Mouse (Mus musculus) midbrain, postnatal 0 days (tissue): ENCODE measurements around the gene Rsrc1. TPM values are rescaled to one million over a fixed set of nuclear protein-coding genes. Genes with fewer than 3 reads are reported as not detected.

Experiments used
- ATAC-seq: fragments of 200-750 bp; cut with Nextera tagmentation; 2 replicates; pipeline ENCODE4 v1.8.0; 2017; ENCODE audit warnings: moderate number of reproducible peaks, mild to moderate bottlenecking, moderate TSS enrichment, moderate library complexity; ENCODE audit not compliant: low FRiP score
- DNase-seq: peaks from one replicate; pipeline ENCODE4 v3.0.0-alpha.2; 2015; ENCODE audit warnings: low spot score
- H3K27ac ChIP-seq: fragments of 300-500 bp; sonication (generic); 2 replicates; pipeline ENCODE4 v1.5.1; 2014; ENCODE audit warnings: low read depth, mild to moderate bottlenecking, low read length, mixed read lengths
- H3K27me3 ChIP-seq: fragments of 300-500 bp; sonication (generic); 2 replicates; pipeline ENCODE4 v1.6.1; 2014; ENCODE audit warnings: low read length, control low read depth, mixed read lengths; ENCODE audit not compliant: insufficient read depth
- H3K36me3 ChIP-seq: fragments of 300-500 bp; sonication (generic); 2 replicates; pipeline ENCODE4 v1.6.1; 2014; ENCODE audit warnings: low read length, control low read depth, mixed read lengths; ENCODE audit not compliant: insufficient read depth
- H3K4me1 ChIP-seq: fragments of 300-500 bp; sonication (generic); 2 replicates; pipeline ENCODE4 v1.6.1; 2014; ENCODE audit warnings: mild to moderate bottlenecking, control low read depth, antibody characterized with exemption, low read length, mixed read lengths; ENCODE audit not compliant: insufficient read depth
- H3K4me2 ChIP-seq: fragments of 300-500 bp; sonication (generic); 2 replicates; pipeline ENCODE4 v1.6.1; 2014; ENCODE audit warnings: low read depth, mild to moderate bottlenecking, low read length, mixed read lengths; ENCODE audit not compliant: poor library complexity, severe bottlenecking
- H3K4me3 ChIP-seq: fragments of 300-500 bp; sonication (generic); 2 replicates; pipeline ENCODE4 v1.5.1; 2014; ENCODE audit warnings: low read depth, mild to moderate bottlenecking, low read length, moderate library complexity
- H3K9ac ChIP-seq: fragments of 300-500 bp; sonication (generic); replicated peaks from 2 replicates; pipeline ENCODE4 v1.6.1; 2014; ENCODE audit warnings: mild to moderate bottlenecking, low read length, moderate library complexity, mixed read lengths; ENCODE audit not compliant: poor library complexity, severe bottlenecking
- H3K9me3 ChIP-seq: fragments of 300-500 bp; sonication (generic); 2 replicates; pipeline ENCODE4 v1.6.1; 2016; ENCODE audit warnings: low read length, control low read depth
- CTCF ChIP-seq: IDR thresholded peaks from 2 replicates; pipeline ENCODE4 v1.5.1; 2016; ENCODE audit warnings: antibody characterized with exemption, mild to moderate bottlenecking
- WGBS: fragments of 180-500 bp; shearing (Covaris S2); extraction: QIAGEN DNeasy Blood & Tissue Kit; methylation state at CpG from one replicate; pipeline ENCODE4 v1.1.7; 2014; 5-methylcytosine and 5-hydroxymethylcytosine counted together
- polyA plus RNA-seq: library from polyadenylated mRNA; unstranded; fragments of >200 nt; fragmentation: Nextera tagmentation; extraction: Ambion mirVana; gene quantifications from 2 replicates; pipeline ENCODE4 v1.2.1, GENCODE M21; 2015
- total RNA-seq: library from RNA; depleted of rRNA; stranded (reverse); fragments of >200 nt; gene quantifications from 2 replicates; pipeline ENCODE4 v1.2.3, GENCODE M21; 2014; rRNA removed

Rsrc1 gene
- 37.5 and 39.6 TPM in 2 replicates for total RNA-seq
- 37.7 and 39.3 TPM in 2 replicates for polyA plus RNA-seq

GRCm38 (mm10) chr3:66981101-66981661 is at the start of gene Rsrc1:
Gene Rsrc1 (plus strand): TSS chr3:66981390.
- H3K9ac ChIP-seq, result peak within 1 kb of the TSS; percentile 54
- H3K27ac ChIP-seq, result peak within 1 kb of the TSS; percentile 48
- WGBS, result under 1% methylated on average over 55 of the region's 62 CpGs
- H3K4me2 ChIP-seq, result peak within 1 kb of the TSS; percentile 54
- peaks cover 14% of the 10 kb centered on the region; the same call in 1 of the 2 replicates for H3K27me3 ChIP-seq
- DNase-seq (no peak), ATAC-seq (no peak)
- no peaks in the 10 kb centered on the region for H3K9me3 ChIP-seq
- no peaks in the 10 kb centered on the region for H3K4me1 ChIP-seq
- TF ChIP-seq CTCF, result no peak
- H3K36me3 ChIP-seq, result no peaks in the 10 kb centered on the region
- H3K4me3 ChIP-seq, result peak within 1 kb of the TSS; percentile 54

GRCm38 (mm10) chr3:66939675-66940074 is 41.5 kb upstream of the Rsrc1 start:
- no peak overlapping the region for H3K4me2 ChIP-seq

GRCm38 (mm10) chr3:66955126-66955525 is 26.1 kb upstream of the Rsrc1 start:
- H3K4me3 ChIP-seq, result no peak overlapping the region
- H3K36me3 ChIP-seq, result no peaks in the 10 kb centered on the region
- H3K27me3 ChIP-seq, result no peaks in the 10 kb centered on the region
- no peak overlapping the region for H3K27ac ChIP-seq
- H3K9ac ChIP-seq, result no peak overlapping the region
- peak; percentile 17 for TF ChIP-seq CTCF
- DNase-seq, result no peak
- H3K9me3 ChIP-seq, result no peaks in the 10 kb centered on the region
- WGBS, result 62% methylated on average over 2 of the region's 2 CpGs
- H3K4me1 ChIP-seq, result no peaks in the 10 kb centered on the region
- no peak for ATAC-seq
- no peak overlapping the region for H3K4me2 ChIP-seq

More at GRCm38 (mm10) chr3:66939675-66940074, 41.5 kb upstream of the Rsrc1 start:
- no peak overlapping the region for H3K4me3 ChIP-seq
- H3K27ac ChIP-seq, result no peak overlapping the region
- H3K4me1 ChIP-seq, result no peaks in the 10 kb centered on the region
- TF ChIP-seq CTCF, result no peak
- DNase-seq (peak; percentile 12), ATAC-seq (no peak)
- no peaks in the 10 kb centered on the region for H3K36me3 ChIP-seq
- H3K27me3 ChIP-seq, result no peaks in the 10 kb centered on the region
- H3K9me3 ChIP-seq, result no peaks in the 10 kb centered on the region
- H3K9ac ChIP-seq, result no peak overlapping the region
- 68% methylated on average over 10 of the region's 10 CpGs for WGBS

GRCm38 (mm10) chr3:66959972-66960371 is 21.2 kb upstream of the Rsrc1 start:
- H3K4me2 ChIP-seq, result no peak overlapping the region
- no peaks in the 10 kb centered on the region for H3K9me3 ChIP-seq
- no peak overlapping the region for H3K27ac ChIP-seq
- TF ChIP-seq CTCF, result no peak
- no peaks in the 10 kb centered on the region for H3K4me1 ChIP-seq
- no peak for ATAC-seq
- no peak overlapping the region for H3K4me3 ChIP-seq
- H3K9ac ChIP-seq, result no peak overlapping the region
- H3K27me3 ChIP-seq, result no peaks in the 10 kb centered on the region
- 79% methylated on average over 5 of the region's 5 CpGs for WGBS
- DNase-seq, result no peak
- H3K36me3 ChIP-seq, result no peaks in the 10 kb centered on the region

GRCm38 (mm10) chr3:66964884-66965283 is 16.3 kb upstream of the Rsrc1 start:
- Histone ChIP-seq H3K27me3 (peaks cover 10% of the 10 kb centered on the region), H3K9ac (no peak overlapping the region), H3K4me1 (no peaks in the 10 kb centered on the region), H3K27ac (no peak overlapping the region), H3K4me2 (no peak overlapping the region), H3K9me3 (no peaks in the 10 kb centered on the region), H3K4me3 (no peak overlapping the region), H3K36me3 (no peaks in the 10 kb centered on the region)
- ATAC-seq, result no peak
- no peak for TF ChIP-seq CTCF
- WGBS, result 67% methylated on average over 3 of the region's 3 CpGs
- no peak for DNase-seq

GRCm38 (mm10) chr3:66967508-66967907 is 13.7 kb upstream of the Rsrc1 start:
- no peak overlapping the region for H3K4me3 ChIP-seq
- H3K4me1 ChIP-seq, result no peaks in the 10 kb centered on the region
- no peak overlapping the region for H3K27ac ChIP-seq
- ATAC-seq (no peak), DNase-seq (no peak)
- no peak for TF ChIP-seq CTCF
- H3K9me3 ChIP-seq, result no peaks in the 10 kb centered on the region
- 73% methylated on average over 4 of the region's 4 CpGs for WGBS
- peaks cover 27% of the 10 kb centered on the region for H3K27me3 ChIP-seq
- H3K36me3 ChIP-seq, result no peaks in the 10 kb centered on the region
- no peak overlapping the region for H3K9ac ChIP-seq
- H3K4me2 ChIP-seq, result no peak overlapping the region
